Mouse (Mus musculus) naive thymus-derived CD4-positive, alpha-beta T cell, adult 2 months (primary cell): Measurements from ENCODE around the gene Smad9.

Source experiments
- DNase-seq: peaks from one replicate; pipeline ENCODE4 v3.0.0-alpha.2; 2011; ENCODE audit warnings: low read depth

Smad9 gene

DNA sequence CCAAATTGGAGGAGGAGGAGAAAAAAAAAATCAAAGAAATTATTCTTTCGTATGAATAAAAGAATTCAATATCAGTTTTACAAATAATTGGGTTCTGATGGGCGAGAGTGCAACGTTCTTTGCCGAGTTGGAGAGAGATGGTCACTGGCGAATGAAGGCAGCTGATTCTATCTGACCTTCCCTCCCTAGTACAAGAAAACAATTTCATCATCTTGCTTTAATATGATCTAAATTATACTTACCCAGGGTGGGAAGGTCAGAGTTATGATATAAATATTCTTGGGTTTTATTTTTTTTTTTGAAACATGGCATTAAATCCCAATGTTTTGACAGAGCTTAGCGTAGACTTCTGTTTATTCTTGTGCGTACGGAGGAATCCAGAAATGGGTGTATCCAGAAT lies 2.1 kb downstream of the Smad9 start:
- no peak for DNase-seq

GRCm38 (mm10) chr3:54759211-54759610 lies 3.8 kb downstream of the Smad9 start:
- DNase-seq, result no peak

GRCm38 (mm10) chr3:54760321-54761115 lies 5.1 kb downstream of the Smad9 start:
- DNase-seq, result no peak

DNA sequence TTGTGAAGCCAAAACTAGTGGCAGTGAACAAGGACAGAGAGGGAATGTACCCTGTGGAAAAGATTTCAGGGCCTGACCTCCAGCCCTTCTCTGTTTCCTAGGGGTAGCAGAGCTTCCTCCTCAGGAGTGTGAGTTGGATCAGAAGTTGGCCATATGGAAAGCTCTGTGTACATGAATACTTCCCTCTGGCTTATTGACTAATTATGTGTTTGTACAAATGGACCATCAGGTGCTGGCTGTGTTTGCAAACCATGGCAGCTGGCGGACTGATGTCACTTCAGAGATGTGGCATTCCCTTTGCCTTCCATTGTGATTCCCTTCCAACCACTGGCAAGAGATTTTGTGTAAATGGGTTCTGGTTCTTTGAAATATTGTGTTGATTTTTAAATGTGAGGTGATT lies 5.9 kb downstream of the Smad9 start:
- DNase-seq, result no peak

GRCm38 (mm10) chr3:54764418-54764817 lies 9.0 kb downstream of the Smad9 start:
- no peak for DNase-seq

GRCm38 (mm10) chr3:54765521-54765920 lies 10.1 kb downstream of the Smad9 start:
- DNase-seq, result peak; percentile 10

DNA sequence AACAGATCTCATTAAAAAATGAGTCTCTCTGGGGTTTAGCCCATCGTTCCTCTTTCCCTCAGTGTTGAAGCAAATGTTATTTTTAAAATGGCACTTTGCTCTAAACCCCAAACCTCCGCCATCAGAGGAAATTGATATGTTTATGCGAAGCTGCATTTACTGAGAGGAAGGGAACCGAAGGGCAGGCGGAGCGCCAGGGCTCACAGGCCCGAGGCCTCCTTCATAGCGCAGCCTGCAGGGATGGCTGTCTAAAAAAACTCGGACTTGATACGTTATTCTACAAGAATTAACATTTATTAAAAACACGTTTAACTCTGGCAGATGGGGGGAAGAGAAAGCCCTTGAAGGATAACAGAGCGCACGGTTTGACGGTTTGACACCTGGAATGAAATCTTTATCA lies 10.7 kb downstream of the Smad9 start:
- DNase-seq, result no peak

DNA sequence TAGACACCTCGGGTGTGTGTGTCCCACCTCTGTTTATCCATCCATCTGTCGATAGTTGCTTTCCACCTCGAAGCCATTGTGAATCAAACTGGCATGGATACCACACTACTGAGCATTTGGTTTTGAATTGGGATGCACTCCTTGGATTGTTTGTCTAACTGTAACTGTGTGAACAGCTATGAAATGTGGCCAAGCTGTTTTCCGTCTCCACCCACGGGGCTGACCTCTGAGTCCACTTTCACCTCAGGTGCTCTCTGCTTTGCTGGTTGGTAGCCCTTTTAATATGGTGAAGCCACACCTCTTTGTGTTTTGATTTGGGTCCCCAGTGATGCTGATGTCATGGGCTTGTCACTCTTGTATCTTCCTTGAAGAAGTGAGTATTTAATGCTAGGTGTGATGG lies 11.4 kb downstream of the Smad9 start:
- DNase-seq, result no peak

- DNase-seq, result no peak
Observed at GRCm38 (mm10) chr3:54768592-54768991, 13.2 kb downstream of the Smad9 start.

DNA sequence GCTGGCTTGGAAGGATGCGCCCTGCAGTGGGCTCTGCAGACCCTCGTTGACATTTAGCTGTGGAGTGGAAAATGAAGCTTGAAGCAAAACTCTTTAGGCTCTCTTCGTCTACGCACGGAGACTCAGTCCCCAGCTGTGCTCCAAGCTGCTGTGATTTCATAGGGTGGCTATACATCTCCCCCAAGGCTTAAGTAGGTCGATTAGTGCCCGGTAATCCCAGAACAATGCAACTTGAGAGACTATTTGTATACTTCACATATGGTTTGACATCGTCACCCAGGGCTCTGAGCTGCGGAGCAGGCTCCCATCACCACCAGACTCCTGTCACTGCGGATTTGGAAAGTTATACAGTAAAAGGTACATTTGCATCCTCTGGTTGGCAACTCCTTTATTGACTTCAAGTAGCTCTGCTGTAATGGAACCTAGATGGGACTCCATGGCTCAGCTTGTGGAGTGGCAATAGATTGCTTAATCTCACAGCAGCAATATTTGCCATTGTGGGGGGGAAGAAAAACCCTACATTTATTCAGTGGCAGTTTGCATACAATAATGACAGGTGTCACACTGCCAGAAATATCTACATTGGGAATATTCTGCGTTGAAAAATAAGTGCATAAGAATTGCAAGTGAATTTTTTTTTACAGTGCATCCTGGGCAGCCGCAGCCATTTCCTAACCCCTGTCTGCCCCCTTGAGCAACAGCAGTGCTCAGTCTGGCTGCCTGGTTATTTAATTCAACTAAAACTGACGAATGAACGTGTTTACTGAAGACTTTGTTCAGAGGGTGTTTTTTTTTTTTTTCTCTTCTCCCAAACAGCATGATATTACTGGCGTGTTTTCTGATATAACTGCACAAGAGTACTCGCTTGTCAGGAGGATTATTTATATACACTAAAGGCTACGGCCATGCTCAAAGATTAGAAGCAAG lies 14.2 kb downstream of the Smad9 start:
- DNase-seq, result no peak

DNA sequence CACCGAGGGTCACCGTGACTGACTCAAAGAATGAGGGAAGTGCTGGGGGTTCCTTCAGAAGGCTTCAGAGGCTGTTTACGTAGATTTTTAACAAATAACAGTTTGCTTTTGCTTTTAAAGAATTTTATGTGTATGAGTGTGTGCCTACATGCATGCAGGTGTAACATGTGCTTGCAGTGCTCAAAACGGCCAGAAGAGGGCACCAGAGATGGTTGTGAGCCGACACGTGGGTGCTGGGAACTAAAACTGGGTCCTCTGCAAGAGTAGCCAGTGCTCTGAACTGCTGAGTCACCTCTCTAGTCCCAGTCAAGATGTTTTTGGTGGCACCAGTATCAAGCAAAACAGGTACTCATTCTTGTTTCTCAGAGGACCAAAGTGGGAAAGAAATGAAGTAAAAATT lies 18.2 kb downstream of the Smad9 start:
- no peak for DNase-seq

- DNase-seq, result no peak
Observed at GRCm38 (mm10) chr3:54775989-54776631, 20.7 kb downstream of the Smad9 start.

DNA sequence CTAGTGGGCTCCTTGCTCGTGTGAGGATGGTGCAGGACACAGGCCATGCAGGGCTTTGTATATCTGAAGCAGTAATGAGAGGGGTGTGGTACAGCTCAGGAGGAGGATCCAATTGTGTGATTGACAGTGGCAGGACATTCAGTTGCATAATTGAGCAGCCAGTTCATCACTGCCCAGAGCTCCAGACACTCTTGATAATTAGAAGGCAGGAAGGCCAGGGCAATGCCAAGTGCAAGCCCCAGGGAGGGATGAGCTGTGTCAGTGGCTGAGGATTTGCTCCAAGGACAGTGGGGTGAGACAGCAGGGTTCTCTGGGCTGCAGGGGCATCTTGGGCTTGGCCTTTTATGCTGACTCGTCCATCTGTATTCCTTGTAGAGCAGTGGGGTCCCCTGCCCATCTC lies 35.2 kb downstream of the Smad9 start:
- DNase-seq, result no peak

- no peak for DNase-seq
Observed at GRCm38 (mm10) chr3:54791822-54792677, 36.7 kb downstream of the Smad9 start.

GRCm38 (mm10) chr3:54793762-54794161 lies 38.4 kb downstream of the Smad9 start:
- DNase-seq, result peak; percentile 26

- peak; percentile 26 for DNase-seq
Observed at GRCm38 (mm10) chr3:54795379-54795778, 40.0 kb downstream of the Smad9 start.

DNA sequence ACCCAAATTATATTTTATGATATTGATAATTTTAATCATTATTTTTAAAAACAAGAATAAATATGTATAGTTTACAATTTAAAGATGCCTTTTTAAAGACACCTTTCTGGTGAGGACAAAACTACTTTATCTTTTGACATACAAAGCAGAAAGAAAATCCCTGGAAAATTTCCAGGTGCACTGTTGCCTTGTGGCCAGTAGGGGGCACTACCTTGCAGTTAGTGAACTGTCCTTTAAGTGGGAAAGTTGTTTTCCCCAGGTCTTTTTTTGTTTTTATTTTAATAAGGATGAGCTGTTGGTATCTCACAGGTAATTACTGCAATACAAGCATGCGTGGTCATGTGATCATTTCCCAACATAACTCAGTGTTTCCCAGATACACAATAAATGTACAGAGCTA lies 40.4 kb downstream of the Smad9 start:
- DNase-seq, result peak; percentile 42

GRCm38 (mm10) chr3:54797211-54797610 lies 41.8 kb downstream of the Smad9 start:
- DNase-seq, result peak; percentile 49

- DNase-seq, result no peak
Observed at GRCm38 (mm10) chr3:54803713-54804112, 48.3 kb downstream of the Smad9 start.

GRCm38 (mm10) chr3:54807061-54807661 lies 51.8 kb downstream of the Smad9 start:
- DNase-seq, result no peak

DNA sequence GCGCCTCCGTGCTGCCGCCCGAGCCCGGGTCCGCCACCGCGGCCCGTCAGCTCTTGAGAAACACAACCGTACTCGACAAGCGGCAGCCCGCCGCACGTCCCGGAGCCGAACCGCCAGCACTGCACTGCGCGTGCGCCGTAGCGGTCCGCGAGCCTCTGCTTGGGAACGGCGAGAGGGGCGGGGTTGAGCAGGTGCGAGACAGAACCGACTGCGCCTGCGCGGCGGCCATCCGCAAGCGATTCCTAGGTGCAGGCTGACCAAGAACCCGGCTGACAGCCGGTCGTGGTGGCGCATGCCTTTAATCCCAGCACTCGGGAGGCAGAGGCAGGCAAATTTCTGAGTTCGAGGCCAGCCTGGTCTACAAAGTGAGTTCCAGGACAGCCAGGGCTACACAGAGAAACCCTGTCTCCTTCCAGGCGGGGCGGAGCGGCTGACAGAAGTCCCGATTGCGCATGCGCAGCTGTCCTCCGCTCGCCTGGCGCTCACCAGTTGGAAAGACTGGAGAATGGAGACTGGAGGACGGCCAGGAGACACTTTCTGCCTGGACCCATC lies 52.4 kb downstream of the Smad9 start, which contains the start of gene Rfxap:
Rfxap (minus strand) TSS at position 126 of the 552 bp plus-strand sequence.
- DNase-seq, result peak; percentile 99
